Comparison of ENCODE assay signal across 22 mouse cellular contexts in genomic region chr17:27434066-27434465, GRCm38 (mm10).
DNase-seq lines count a peak whose midpoint lies in the region; ATAC-seq and TF ChIP-seq lines count a peak whose summit lies in the region.
"Had no signal": no experiment of that assay in that cellular context is flagged by ENCODE, and none has a peak within 500 bp of the region (broad histone marks: within the 10 kb centered on the region; RNA-seq: fewer than 3 reads in every experiment).

No protein-coding gene starts in this region.

- no peaks in the 10 kb centered on the region for H3K36me3 ChIP-seq in forebrain, embryonic 10.5 days (replicated peaks)
- no peaks in the 10 kb centered on the region for H3K36me3 ChIP-seq in forebrain, embryonic 13.5 days (ENCODE audit: poor library complexity, severe bottlenecking)
- H3K36me3 ChIP-seq in midbrain, embryonic 10.5 days: peaks cover 8% of the 10 kb centered on the region
- no peaks in the 10 kb centered on the region for H3K36me3 ChIP-seq in midbrain, embryonic 15.5 days (replicated peaks)
- H3K36me3 ChIP-seq: embryonic facial prominence, embryonic 10.5 days; embryonic facial prominence, embryonic 12.5 days; forebrain, embryonic 12.5 days; forebrain, embryonic 15.5 days; G1E had no signal

- peaks cover 1% of the 10 kb centered on the region; the same call in 1 of the 2 replicates for H3K9me3 ChIP-seq in forebrain, embryonic 10.5 days
- peaks cover 3% of the 10 kb centered on the region; the same call in 1 of the 2 replicates for H3K9me3 ChIP-seq in forebrain, embryonic 13.5 days (replicated peaks)
- H3K9me3 ChIP-seq in midbrain, embryonic 10.5 days (replicated peaks): no peaks in the 10 kb centered on the region
- H3K9me3 ChIP-seq in midbrain, embryonic 15.5 days: no peaks in the 10 kb centered on the region
- H3K9me3 ChIP-seq: embryonic facial prominence, embryonic 12.5 days; forebrain, embryonic 12.5 days; forebrain, embryonic 15.5 days had no signal

- no peak overlapping the region for H3K9ac ChIP-seq in forebrain, embryonic 13.5 days
- no peak overlapping the region for H3K9ac ChIP-seq in midbrain, embryonic 15.5 days
- H3K9ac ChIP-seq: embryonic facial prominence, embryonic 12.5 days; forebrain, embryonic 12.5 days; forebrain, embryonic 15.5 days; forebrain, postnatal 0 days had no signal

- H3K27ac ChIP-seq in cerebellum, adult 2 months (ENCODE audit: insufficient read depth, low read length): peak overlapping the region; percentile 58; the same call in 1 of the 2 replicates
- 0 out of 2 replicates have a peak overlapping the region, but pooled peaks have one; percentile 5 for H3K27ac ChIP-seq in forebrain, embryonic 10.5 days
- H3K27ac ChIP-seq in forebrain, embryonic 13.5 days: no peak overlapping the region
- H3K27ac ChIP-seq in midbrain, embryonic 10.5 days (replicated peaks): peak overlapping the region; percentile 80
- H3K27ac ChIP-seq in midbrain, embryonic 15.5 days: no peak overlapping the region
- H3K27ac ChIP-seq: embryonic facial prominence, embryonic 12.5 days; forebrain, embryonic 12.5 days; forebrain, embryonic 15.5 days had no signal

- no peak for TF ChIP-seq POLR2A in cerebellum, adult 2 months (IDR thresholded peaks at IDR 0.05; ENCODE audit: borderline replicate concordance, insufficient read depth, low read length)

- no peak overlapping the region for H3K4me3 ChIP-seq in cerebellum, adult 2 months (replicated peaks; ENCODE audit: insufficient read depth, low read depth, low read length)
- no peak overlapping the region for H3K4me3 ChIP-seq in forebrain, embryonic 10.5 days
- no peak overlapping the region for H3K4me3 ChIP-seq in forebrain, embryonic 13.5 days
- H3K4me3 ChIP-seq in midbrain, embryonic 10.5 days: no peak overlapping the region
- H3K4me3 ChIP-seq in midbrain, embryonic 15.5 days: no peak overlapping the region
- H3K4me3 ChIP-seq: embryonic facial prominence, embryonic 10.5 days; embryonic facial prominence, embryonic 12.5 days; forebrain, embryonic 12.5 days; forebrain, embryonic 15.5 days had no signal

- no peak for ATAC-seq in cerebellum, adult (ENCODE audit: insufficient number of reproducible peaks, low FRiP score, low TSS enrichment)
- ATAC-seq in forebrain, embryonic 13.5 days: no peak
- no peak for ATAC-seq in midbrain, embryonic 15.5 days (replicated peaks)
- ATAC-seq: activated CD4-positive, CD25-positive, alpha-beta regulatory T cell, adult 4 months; CD4-positive, CD25-positive, alpha-beta regulatory T cell, adult 4 months; forebrain, embryonic 15.5 days; Patski had no signal

- no peak for TF ChIP-seq CTCF in cerebellum, adult 2 months (IDR thresholded peaks at IDR 0.05; ENCODE audit: borderline replicate concordance, insufficient read depth, low read depth, low read length)

- H3K4me1 ChIP-seq in cerebellum, adult 2 months (ENCODE audit: control insufficient read depth, insufficient read depth, low read length): peaks cover 34% of the 10 kb centered on the region
- H3K4me1 ChIP-seq in forebrain, embryonic 10.5 days: peaks cover 69% of the 10 kb centered on the region
- peaks cover 31% of the 10 kb centered on the region for H3K4me1 ChIP-seq in forebrain, embryonic 13.5 days
- peaks cover 57% of the 10 kb centered on the region for H3K4me1 ChIP-seq in midbrain, embryonic 10.5 days
- H3K4me1 ChIP-seq in midbrain, embryonic 15.5 days: peaks cover 25% of the 10 kb centered on the region

- peak; percentile 27 for DNase-seq in cerebellum, adult 11 months
- peak in 1 of 2 experiments; percentile 40 for DNase-seq in cerebellum, adult 2 months
- no peak for DNase-seq in cerebellum, postnatal 10 days
- no peak for DNase-seq in forebrain, embryonic 10.5 days (ENCODE audit: extremely low spot score, low spot score)
- no peak for DNase-seq in midbrain, embryonic 10.5 days (ENCODE audit: low spot score)
- DNase-seq: adrenal gland, adult 8-10 months; adrenal gland, postnatal 14 days; adrenal gland, postnatal 36 days; B cell, adult 2 months; cerebellum, adult 9-10 months; forebrain, postnatal 0 days had no signal

- H3K4me2 ChIP-seq in forebrain, embryonic 13.5 days: no peak overlapping the region
- H3K4me2 ChIP-seq in midbrain, embryonic 15.5 days: no peak overlapping the region
- H3K4me2 ChIP-seq: embryonic facial prominence, embryonic 12.5 days; forebrain, embryonic 12.5 days; forebrain, embryonic 15.5 days had no signal

- 30% methylated on average over 1 of the region's 1 CpGs for WGBS in cerebellum, adult 2 months
- 79% methylated on average over 1 of the region's 1 CpGs for WGBS in forebrain, embryonic 10.5 days
- 94% methylated on average over 1 of the region's 1 CpGs for WGBS in forebrain, embryonic 13.5 days
- WGBS in midbrain, embryonic 10.5 days: 79% methylated on average over 1 of the region's 1 CpGs
- 82% methylated on average over 1 of the region's 1 CpGs for WGBS in midbrain, embryonic 15.5 days

- H3K27me3 ChIP-seq in cerebellum, adult 2 months (ENCODE audit: control insufficient read depth, insufficient read depth, low read length): no peaks in the 10 kb centered on the region
- H3K27me3 ChIP-seq in forebrain, embryonic 10.5 days (ENCODE audit: poor library complexity, severe bottlenecking): peaks cover 33% of the 10 kb centered on the region
- peaks cover 21% of the 10 kb centered on the region; the same call in 1 of the 2 replicates for H3K27me3 ChIP-seq in forebrain, embryonic 13.5 days
- H3K27me3 ChIP-seq in midbrain, embryonic 10.5 days (ENCODE audit: low read depth, poor library complexity, severe bottlenecking): peaks cover 12% of the 10 kb centered on the region; the same call in 1 of the 2 replicates
- H3K27me3 ChIP-seq in midbrain, embryonic 15.5 days (replicated peaks): no peaks in the 10 kb centered on the region
- H3K27me3 ChIP-seq: embryonic facial prominence, embryonic 12.5 days; forebrain, embryonic 15.5 days had no signal

Comparison
In these comparisons a context has a peak if more than half of its experiments do, and no peak if none do; other contexts are left out.
1. H3K27ac ChIP-seq: peak in cerebellum, adult 2 months (single experiment), forebrain, embryonic 10.5 days (single experiment) and midbrain, embryonic 10.5 days (single experiment); none in forebrain, embryonic 13.5 days (single experiment) and midbrain, embryonic 15.5 days (single experiment).